Mouse (Mus musculus) MEL (cell line): Measurements from ENCODE around the gene Gpx6. TPM values are rescaled to one million over a fixed set of nuclear protein-coding genes. Genes with fewer than 3 reads are reported as not detected.

ENCODE experiments used
- DNase-seq: peaks from one replicate; pipeline ENCODE4 v3.0.0; 2011; ENCODE audit warnings: low read depth, low spot score
- H3K27ac ChIP-seq: 2 replicates; pipeline ENCODE4 v1.5.1; 2012; ENCODE audit warnings: low read depth, mild to moderate bottlenecking, control low read depth, low read length, moderate library complexity; ENCODE audit not compliant: control insufficient read depth
- H3K27me3 ChIP-seq, 2 experiments: fragments of 150-350 bp in 1 of 2; sonication (generic) in 1 of 2; 2 replicates each; pipeline ENCODE4 v1.6.1; 2012; ENCODE audit warnings: low read length in 2 of 2, mild to moderate bottlenecking in 2 of 2, improper control_type of control experiment in 1 of 2, moderate library complexity in 1 of 2; ENCODE audit not compliant: insufficient read depth in 2 of 2, control insufficient read depth in 1 of 2
- H3K36me3 ChIP-seq, 2 experiments: 2 replicates each; pipeline ENCODE4 v1.6.1; 2012 to 2014; ENCODE audit warnings: low read length in 2 of 2, improper control_type of control experiment in 1 of 2, inconsistent platforms in 1 of 2, mild to moderate bottlenecking in 1 of 2; ENCODE audit not compliant: insufficient read depth in 2 of 2, control insufficient read depth in 1 of 2
- H3K4me1 ChIP-seq, 2 experiments: fragments of 150-350 bp in 1 of 2; sonication (generic) in 1 of 2; 2 replicates each; pipeline ENCODE4 v1.6.1; 2012; ENCODE audit warnings: low read length in 2 of 2, improper control_type of control experiment in 1 of 2, mild to moderate bottlenecking in 1 of 2; ENCODE audit not compliant: insufficient read depth in 2 of 2, control insufficient read depth in 1 of 2
- H3K4me3 ChIP-seq, 2 experiments: fragments of 150-350 bp in 1 of 2; sonication (generic) in 1 of 2; 2 replicates each; pipeline ENCODE4 v1.5.1; 2012; ENCODE audit warnings: low read depth in 2 of 2, low read length in 2 of 2, mild to moderate bottlenecking in 2 of 2, moderate library complexity in 2 of 2, control low read depth in 1 of 2, improper control_type of control experiment in 1 of 2; ENCODE audit not compliant: control insufficient read depth in 1 of 2, insufficient read depth in 1 of 2
- H3K79me2 ChIP-seq: 2 replicates; pipeline ENCODE4 v1.6.1; 2012; ENCODE audit warnings: mild to moderate bottlenecking, low read length, moderate library complexity; ENCODE audit not compliant: control insufficient read depth, poor library complexity, insufficient read depth
- H3K9ac ChIP-seq: 2 replicates; pipeline ENCODE4 v1.6.1; 2012; ENCODE audit warnings: low read depth, mild to moderate bottlenecking, control low read depth, low read length, moderate library complexity; ENCODE audit not compliant: control insufficient read depth, poor library complexity, severe bottlenecking
- H3K9me3 ChIP-seq: fragments of 150-350 bp; sonication (generic); replicated peaks from 2 replicates; pipeline ENCODE4 v1.6.1; 2012; ENCODE audit warnings: mild to moderate bottlenecking, low read length, improper control_type of control experiment, moderate library complexity; ENCODE audit not compliant: insufficient read depth
- CHD2 ChIP-seq: IDR thresholded peaks from 2 replicates; pipeline ENCODE4 v1.6.1; 2011; ENCODE audit warnings: low read length, improper control_type of control experiment
- CTCF ChIP-seq, 3 experiments: IDR thresholded peaks in 2 of 3; conservative IDR thresholded peaks in 1 of 3; 2 replicates each; pipeline ENCODE4 v1.5.1; 2011 to 2012; ENCODE audit warnings: low read length in 3 of 3, low read depth in 2 of 3, mild to moderate bottlenecking in 2 of 3, improper control_type of control experiment in 1 of 3, inconsistent platforms in 1 of 3, mixed read lengths in 1 of 3, moderate library complexity in 1 of 3; ENCODE audit not compliant: control insufficient read depth in 1 of 3, insufficient read depth in 1 of 3, poor library complexity in 1 of 3, severe bottlenecking in 1 of 3
- E2F4 ChIP-seq: IDR thresholded peaks from 2 replicates; pipeline ENCODE4 v1.6.1; 2011; ENCODE audit warnings: low read depth, low read length, improper control_type of control experiment, borderline replicate concordance
- EP300 ChIP-seq, 2 experiments: IDR thresholded peaks; 2 replicates each; pipeline ENCODE4 v1.6.1; 2011; ENCODE audit warnings: improper control_type of control experiment in 2 of 2, low read length in 2 of 2, low read depth in 1 of 2, mild to moderate bottlenecking in 1 of 2
- ETS1 ChIP-seq: IDR thresholded peaks from 2 replicates; pipeline ENCODE4 v1.6.1; 2012; ENCODE audit warnings: low read depth, mild to moderate bottlenecking, inconsistent platforms, low read length, improper control_type of control experiment, moderate library complexity
- GABPA ChIP-seq: IDR thresholded peaks from 2 replicates; pipeline ENCODE4 v1.6.1; 2012; ENCODE audit warnings: low read depth, mild to moderate bottlenecking, inconsistent platforms, low read length, improper control_type of control experiment, moderate library complexity
- HCFC1 ChIP-seq: IDR thresholded peaks from 2 replicates; pipeline ENCODE4 v1.6.1; 2012; ENCODE audit warnings: low read depth, mild to moderate bottlenecking, inconsistent platforms, low read length, improper control_type of control experiment, moderate library complexity
- KAT2A ChIP-seq: conservative IDR thresholded peaks from 2 replicates; pipeline ENCODE4 v1.6.1; 2012; ENCODE audit warnings: low read depth, low read length, improper control_type of control experiment, inconsistent platforms
- MAFK ChIP-seq: IDR thresholded peaks from 2 replicates; pipeline ENCODE4 v1.6.1; 2011; ENCODE audit warnings: low read depth, mild to moderate bottlenecking, low read length, improper control_type of control experiment, borderline replicate concordance
- MAZ ChIP-seq: IDR thresholded peaks from 2 replicates; pipeline ENCODE4 v1.6.1; 2012; ENCODE audit warnings: low read depth, mild to moderate bottlenecking, inconsistent platforms, low read length, improper control_type of control experiment
- MEF2A ChIP-seq: IDR thresholded peaks from 2 replicates; pipeline ENCODE4 v1.6.1; 2014; ENCODE audit warnings: low read depth, mild to moderate bottlenecking, inconsistent platforms, low read length, improper control_type of control experiment; ENCODE audit not compliant: poor library complexity, insufficient replicate concordance, severe bottlenecking; ENCODE audit errors: extremely low read depth
- MYB ChIP-seq: IDR thresholded peaks from 2 replicates; pipeline ENCODE4 v1.6.1; 2011; ENCODE audit warnings: mild to moderate bottlenecking, low read depth, low read length, improper control_type of control experiment
- NRF1 ChIP-seq: IDR thresholded peaks from 2 replicates; pipeline ENCODE4 v1.6.1; 2014; ENCODE audit warnings: low read depth, mild to moderate bottlenecking, inconsistent platforms, low read length, improper control_type of control experiment, moderate library complexity; ENCODE audit not compliant: poor library complexity, insufficient read depth, severe bottlenecking
- POLR2A ChIP-seq, 2 experiments: IDR thresholded peaks; 2 replicates each; pipeline ENCODE4 v1.6.1; 2011 to 2012; ENCODE audit warnings: low read length in 2 of 2, mild to moderate bottlenecking in 2 of 2, control low read depth in 1 of 2, improper control_type of control experiment in 1 of 2, low read depth in 1 of 2, moderate library complexity in 1 of 2; ENCODE audit not compliant: control insufficient read depth in 1 of 2, insufficient read depth in 1 of 2, poor library complexity in 1 of 2
- RAD21 ChIP-seq: IDR thresholded peaks from 2 replicates; pipeline ENCODE4 v1.6.1; 2011; ENCODE audit warnings: mild to moderate bottlenecking, low read depth, low read length, improper control_type of control experiment
- RCOR1 ChIP-seq: IDR thresholded peaks from 2 replicates; pipeline ENCODE4 v1.6.1; 2012; ENCODE audit warnings: low read depth, mild to moderate bottlenecking, inconsistent platforms, low read length, improper control_type of control experiment
- TBP ChIP-seq: IDR thresholded peaks from 2 replicates; pipeline ENCODE4 v1.8.0; 2011; ENCODE audit warnings: low read depth, low read length, improper control_type of control experiment
- TCF12 ChIP-seq: IDR thresholded peaks from 2 replicates; pipeline ENCODE4 v1.6.1; 2014; ENCODE audit warnings: low read depth, mild to moderate bottlenecking, inconsistent platforms, low read length, improper control_type of control experiment, moderate library complexity
- UBTF ChIP-seq: IDR thresholded peaks from 2 replicates; pipeline ENCODE4 v1.6.1; 2012; ENCODE audit warnings: low read depth, mild to moderate bottlenecking, inconsistent platforms, low read length, improper control_type of control experiment, moderate library complexity, borderline replicate concordance; ENCODE audit not compliant: insufficient read depth
- USF1 ChIP-seq: IDR thresholded peaks from 2 replicates; pipeline ENCODE4 v1.6.1; 2014; ENCODE audit warnings: low read depth, mild to moderate bottlenecking, inconsistent platforms, low read length, improper control_type of control experiment, moderate library complexity
- USF2 ChIP-seq, 2 experiments: IDR thresholded peaks; 2 replicates each; pipeline ENCODE4 v1.6.1; 2011 to 2012; ENCODE audit warnings: improper control_type of control experiment in 2 of 2, low read length in 2 of 2, borderline replicate concordance in 1 of 2, inconsistent platforms in 1 of 2, low read depth in 1 of 2, mild to moderate bottlenecking in 1 of 2; ENCODE audit not compliant: insufficient read depth in 1 of 2
- ZNF384 ChIP-seq: IDR thresholded peaks from 2 replicates; pipeline ENCODE4 v1.6.1; 2012; ENCODE audit warnings: low read depth, mild to moderate bottlenecking, inconsistent platforms, low read length, improper control_type of control experiment
- polyA plus RNA-seq, 2 experiments: library from polyadenylated mRNA; stranded (reverse) in 1 of 2; unstranded in 1 of 2; fragments of >175 nt in 1 of 2; fragments of >200 nt in 1 of 2; gene quantifications; 2 replicates each; pipeline versions ENCODE4 v1.2.1 to v1.2.4; 2012; ENCODE audit warnings: low replicate concordance in 2 of 2, low read depth in 1 of 2; ENCODE audit not compliant: insufficient read length in 2 of 2, insufficient read depth in 1 of 2, missing spikeins in 1 of 2
- total RNA-seq: library from RNA; depleted of rRNA; stranded (reverse); fragments of 300-350 nt; gene quantifications from 2 replicates; pipeline ENCODE4 v1.2.3, GENCODE M21; 2012

Gpx6 gene
- total and polyA plus RNA-seq, 3 experiments = not detected

GRCm38 (mm10) chr13:21362621-21363248 lies 50.8 kb downstream of the Gpx6 start, which contains the start of gene Zscan12 (continued):
- TF ChIP-seq TCF12 (0 out of 2 replicates have a peak, but pooled peaks have one; percentile 72), CHD2 (no peak), UBTF (no peak), MYB (no peak), GABPA (no peak), NRF1 (peak; percentile 75), MAFK (no peak), EP300 (IDR thresholded peaks at IDR 0.05; ENCODE audit: low read depth in 1 of 2, low read length in 2 of 2) (no peak), ETS1 (no peak), RCOR1 (peak; percentile 16; the same call in 1 of the 2 replicates), ZNF384 (no peak), E2F4 (no peak), RAD21 (no peak), CTCF (IDR thresholded peaks at IDR 0.05 in 2 of 3, conservative IDR thresholded peaks at IDR 0.05 in 1 of 3; ENCODE audit: control insufficient read depth in 1 of 3, insufficient read depth in 1 of 3, low read depth in 2 of 3, low read length in 3 of 3, poor library complexity in 1 of 3, severe bottlenecking in 1 of 3) (no peak), MEF2A (no peak)

- no peak overlapping the region for H3K9ac ChIP-seq
- peak overlapping the region in 1 of 2 experiments; percentile 75; a peak in 1 of 4 replicates for H3K4me3 ChIP-seq
- peaks cover 0 to 31% of the 10 kb centered on the region in 2 experiments; a peak in 2 of 4 replicates for H3K36me3 ChIP-seq
- H3K4me1 ChIP-seq = peaks cover 5% of the 10 kb centered on the region in 2 experiments; a peak in 3 of 4 replicates
- H3K79me2 ChIP-seq = peaks cover 2% of the 10 kb centered on the region
- no peaks in the 10 kb centered on the region for H3K9me3 ChIP-seq
- no peak overlapping the region for H3K27ac ChIP-seq
- no peak for DNase-seq
- H3K27me3 ChIP-seq = no peaks in the 10 kb centered on the region; a peak in 1 of 4 replicates
- TF ChIP-seq EP300 (IDR thresholded peaks at IDR 0.05; ENCODE audit: low read depth in 1 of 2, low read length in 2 of 2) (no peak), MEF2A (no peak), CTCF (IDR thresholded peaks at IDR 0.05 in 2 of 3, conservative IDR thresholded peaks at IDR 0.05 in 1 of 3; ENCODE audit: control insufficient read depth in 1 of 3, insufficient read depth in 1 of 3, low read depth in 2 of 3, low read length in 3 of 3, poor library complexity in 1 of 3, severe bottlenecking in 1 of 3) (no peak), MAFK (no peak), TBP (no peak), KAT2A (no peak), USF2 (IDR thresholded peaks at IDR 0.05; ENCODE audit: borderline replicate concordance in 1 of 2, insufficient read depth in 1 of 2, low read depth in 1 of 2, low read length in 2 of 2) (no peak), POLR2A (IDR thresholded peaks at IDR 0.05; ENCODE audit: control insufficient read depth in 1 of 2, insufficient read depth in 1 of 2, low read depth in 1 of 2, low read length in 2 of 2, poor library complexity in 1 of 2) (no peak), GABPA (no peak), HCFC1 (no peak), MAZ (no peak), USF1 (no peak), E2F4 (no peak)
- TF ChIP-seq, all 39 proteins: peak for 0
These were observed 51.8 kb downstream of the Gpx6 start for GRCm38 (mm10) chr13:21363719-21364118.
